Mouse (Mus musculus) gastrocnemius, postnatal 14 days (tissue): Measurements from ENCODE around the gene Sct. TPM values are rescaled to one million over a fixed set of nuclear protein-coding genes. Genes with fewer than 3 reads are reported as not detected.

ENCODE experiments used
- DNase-seq: peaks from one replicate; pipeline ENCODE4 v3.0.0; 2021; ENCODE audit warnings: mixed read lengths
- intact Hi-C: fragments of 180-260 bp; cut with DNase I; formaldehyde crosslinking; loops from one replicate; pipeline ENCODE4 v1.15.1; 2025; ENCODE audit warnings: low total_unique reads
- total RNA-seq, 2 experiments: library from RNA; stranded (reverse); gene quantifications; 2 replicates each; pipeline ENCODE4 v1.2.3; 2021

Gene Sct
- total RNA-seq, 2 experiments from 2014 or later: 0.92 to 1.0 TPM

DNA sequence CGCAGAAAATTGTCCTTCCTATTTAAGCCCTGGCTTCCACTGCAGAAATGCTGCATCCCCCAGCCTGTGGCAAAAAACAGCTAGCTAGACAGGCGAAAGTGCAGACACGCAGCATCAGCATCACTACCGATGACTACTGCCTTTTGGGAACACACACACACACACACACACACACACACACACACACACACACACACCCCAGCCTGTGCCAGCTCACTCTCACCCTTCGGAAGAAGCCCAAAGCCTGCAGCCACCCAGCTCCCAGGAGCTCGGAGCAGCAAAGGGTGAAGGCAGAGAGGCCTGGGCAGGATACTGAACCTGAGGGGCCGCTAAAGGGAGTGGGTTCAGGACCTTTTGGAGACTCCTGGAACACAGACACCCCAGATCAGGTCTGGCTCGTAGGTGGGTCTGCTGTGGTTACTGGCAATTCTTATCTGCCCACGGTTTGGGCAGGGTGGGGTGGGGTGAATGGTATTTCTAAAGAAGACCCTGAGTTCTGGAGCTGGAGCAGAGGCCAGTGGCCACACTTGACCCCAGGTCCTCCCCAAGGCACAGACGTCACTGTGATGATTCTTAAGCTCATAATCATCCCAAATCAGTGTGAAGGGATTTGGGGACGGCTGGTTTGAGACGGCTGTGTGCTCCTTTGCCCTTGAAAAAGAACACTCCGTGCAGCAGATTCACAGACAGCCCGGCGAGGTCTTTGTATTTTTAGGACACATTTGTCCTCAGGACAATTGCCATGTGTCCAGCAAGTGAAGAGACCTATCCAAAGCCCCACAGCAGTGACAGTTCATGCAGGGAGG lies 13.9 kb upstream of the Sct start:
- no peak for DNase-seq
- intact Hi-C loops: no loop called here

DNA sequence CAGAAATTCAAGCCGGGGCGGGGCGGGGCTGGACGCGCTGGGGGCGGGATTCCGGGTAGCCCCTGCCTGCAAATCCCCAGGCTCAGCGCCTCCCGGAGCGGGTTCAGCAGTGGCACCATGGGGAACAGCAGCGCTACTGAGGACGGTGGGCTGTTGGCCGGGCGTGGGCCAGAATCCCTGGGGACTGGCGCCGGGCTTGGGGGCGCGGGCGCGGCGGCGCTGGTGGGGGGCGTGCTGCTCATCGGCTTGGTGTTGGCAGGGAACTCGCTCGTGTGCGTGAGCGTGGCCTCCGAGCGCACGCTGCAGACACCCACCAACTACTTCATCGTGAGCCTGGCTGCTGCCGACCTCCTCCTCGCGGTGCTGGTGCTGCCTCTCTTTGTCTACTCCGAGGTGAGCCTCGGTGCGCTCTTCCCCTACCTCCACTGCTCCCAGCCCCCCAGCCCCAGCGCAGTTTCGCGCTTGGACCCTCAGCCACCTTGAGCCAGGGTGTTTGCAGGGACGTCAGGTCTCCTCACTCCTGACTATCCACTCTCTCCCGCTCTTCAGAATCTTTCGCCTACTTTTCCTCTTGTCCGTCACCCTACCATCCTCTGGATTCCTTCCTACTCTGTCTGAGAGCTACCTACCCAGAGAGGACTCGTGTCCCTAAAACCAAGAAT lies 13.1 kb upstream of the Sct start, which contains the start of gene Drd4:
Gene Drd4 (plus strand): TSS at position 86 of the 662 bp plus-strand sequence.
- intact Hi-C loops: no loop called here
- DNase-seq: no peak

DNA sequence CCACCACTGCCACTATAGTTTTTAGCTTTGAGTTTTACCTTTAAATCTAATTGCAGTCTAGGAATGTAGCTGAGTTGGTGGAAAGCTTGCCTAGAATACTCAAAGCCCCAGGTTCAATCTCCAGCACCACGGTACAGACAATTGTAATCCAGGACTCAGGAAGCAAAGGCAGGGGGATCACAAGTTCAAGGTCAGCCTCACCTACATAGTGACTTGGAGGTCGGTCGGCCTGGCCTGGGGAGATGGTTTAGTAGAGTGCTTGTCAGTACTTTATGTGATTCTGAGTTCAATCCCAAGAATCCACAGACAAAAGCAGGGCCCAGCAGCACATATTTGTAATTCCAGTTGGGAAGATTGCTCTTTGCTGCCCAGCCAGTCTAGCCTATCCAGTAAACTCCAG lies 9.1 kb upstream of the Sct start:
- DNase-seq: no peak
- intact Hi-C loops: no loop called here

DNA sequence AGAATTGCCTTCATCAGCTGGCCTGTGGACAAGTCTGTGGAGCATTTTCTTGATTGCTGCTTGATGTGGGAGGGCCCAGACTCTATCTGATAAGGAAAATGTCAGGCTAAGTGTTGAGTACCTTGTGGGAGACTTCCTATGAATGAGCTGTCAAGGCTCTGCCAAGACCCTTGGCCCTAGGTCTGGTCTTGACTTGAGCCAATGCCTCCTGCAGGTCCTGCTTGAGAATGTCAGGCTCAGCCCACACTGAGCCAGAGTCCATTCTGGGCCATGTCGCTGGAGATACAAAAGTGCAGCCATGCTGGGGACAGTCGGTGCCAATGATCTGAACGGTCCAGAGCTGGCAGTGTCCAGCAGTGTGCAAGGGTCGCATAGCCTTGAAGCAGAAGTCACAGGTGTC lies 3.8 kb upstream of the Sct start:
- intact Hi-C loops: no loop called here

DNA sequence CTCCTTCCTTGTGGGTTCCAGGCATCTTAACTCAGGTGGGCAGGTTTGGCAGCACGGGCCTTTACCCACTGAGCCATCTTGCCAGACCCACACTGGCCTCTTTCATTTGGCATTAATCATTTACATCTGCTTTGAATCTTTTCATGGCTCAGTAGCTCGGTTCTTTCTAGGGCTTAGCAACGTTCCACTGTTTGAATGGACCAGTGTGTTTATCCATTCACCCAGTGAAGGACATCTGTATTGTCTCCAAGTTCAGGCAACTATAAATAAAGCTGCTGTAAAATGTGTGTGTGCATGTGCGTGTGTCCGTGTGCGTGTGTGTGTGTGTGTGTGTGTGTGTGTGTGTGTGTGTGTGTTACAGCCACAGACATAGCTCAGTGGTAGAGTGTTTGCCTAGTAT lies 2.5 kb upstream of the Sct start:
- intact Hi-C loops: no loop called here
- DNase-seq: no peak

More for the DNA sequence above, 3.8 kb upstream of the Sct start:
- no peak for DNase-seq

DNA sequence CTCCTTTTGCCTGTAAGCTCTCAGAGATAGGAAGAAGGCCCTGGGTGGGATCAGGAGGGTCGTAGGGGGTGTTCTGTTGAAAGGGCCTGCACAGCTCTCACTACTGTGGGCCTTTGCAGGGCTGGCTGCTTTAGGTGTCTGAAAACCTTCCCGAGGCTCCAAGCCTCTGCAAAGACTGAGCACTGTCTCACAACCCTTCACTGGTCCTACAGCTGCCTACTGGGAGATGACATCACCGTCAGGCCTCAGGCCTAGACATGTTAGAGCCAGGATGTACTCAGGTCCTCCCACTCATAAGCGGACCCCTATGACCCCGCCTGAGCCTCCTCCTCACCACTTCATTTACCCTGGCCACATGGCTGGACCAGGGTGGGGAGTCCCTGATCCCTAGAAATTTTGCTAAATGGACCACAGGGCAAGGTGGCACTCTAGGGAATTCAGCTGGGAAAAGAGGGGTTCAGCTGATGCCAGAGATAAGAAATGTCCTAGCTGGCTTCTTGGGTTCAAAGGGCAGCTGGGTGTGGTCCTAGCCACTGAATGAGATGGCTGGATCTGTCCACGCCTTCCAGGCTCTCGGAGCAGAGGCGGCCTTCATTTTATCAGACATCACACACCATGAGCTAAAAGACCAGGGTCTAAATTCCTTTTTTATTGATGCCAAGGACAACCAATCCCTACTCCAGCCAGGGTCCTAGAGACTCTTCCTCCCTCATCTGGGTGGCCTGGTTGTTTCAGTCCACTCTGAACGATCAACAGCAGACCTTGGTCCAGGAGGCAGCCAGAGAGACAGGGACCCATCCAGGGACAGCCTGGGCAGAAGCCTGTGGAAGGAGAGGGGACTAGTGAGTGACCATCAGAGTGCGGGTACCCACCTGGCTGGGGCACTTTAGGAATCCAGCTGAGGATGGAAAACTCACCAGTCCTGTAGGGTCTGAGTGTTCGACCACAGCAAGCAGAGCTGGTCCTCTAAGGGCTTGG lies 943 bp downstream of the Sct start:
- DNase-seq: no peak
- intact Hi-C loops: no loop called here

DNA sequence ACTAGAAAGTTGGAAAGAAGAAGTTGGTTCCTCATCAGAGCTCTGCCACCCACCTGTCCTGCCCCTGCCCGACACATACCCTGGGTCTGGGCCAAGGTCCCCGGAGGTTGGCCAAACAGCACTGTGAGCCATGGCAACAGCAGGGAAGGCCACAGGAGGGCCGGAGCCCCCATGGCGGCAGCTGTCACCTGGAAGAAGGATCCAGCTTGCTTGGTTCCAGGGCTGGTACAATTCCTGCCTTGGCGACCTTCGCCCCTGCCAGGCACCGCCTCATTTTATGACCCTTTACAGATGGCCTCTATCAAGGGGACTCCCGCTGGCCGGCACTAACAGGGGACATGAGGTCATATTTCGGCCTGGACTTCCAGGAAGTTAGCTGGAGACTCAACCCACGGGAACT lies 2.4 kb downstream of the Sct start, which contains the start of gene Cdhr5:
Gene Cdhr5 (minus strand): TSS at position 241 of the 400 bp plus-strand sequence.
- no peak for DNase-seq
- intact Hi-C loops: no loop called here

DNA sequence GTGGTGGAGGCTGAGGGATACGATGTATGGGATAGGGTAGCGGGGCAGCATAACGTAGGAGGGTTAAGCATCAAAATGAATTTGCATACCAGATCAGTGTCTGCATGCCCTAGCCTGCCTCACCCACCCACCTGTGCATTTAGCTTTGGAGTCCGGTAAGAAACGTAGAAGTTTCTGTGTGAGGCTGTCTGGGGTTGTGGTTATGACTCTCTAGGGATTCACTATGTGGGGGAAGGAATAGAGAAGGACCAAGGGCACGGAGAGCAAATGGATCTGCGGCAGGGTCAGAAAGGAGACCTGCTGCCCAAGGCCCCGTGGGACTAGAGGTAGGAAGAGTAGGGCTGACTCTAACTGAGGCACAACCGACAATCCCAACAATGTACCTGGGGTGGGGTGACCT lies 3.6 kb downstream of the Sct start:
- DNase-seq: no peak
- intact Hi-C loops: no loop called here

DNA sequence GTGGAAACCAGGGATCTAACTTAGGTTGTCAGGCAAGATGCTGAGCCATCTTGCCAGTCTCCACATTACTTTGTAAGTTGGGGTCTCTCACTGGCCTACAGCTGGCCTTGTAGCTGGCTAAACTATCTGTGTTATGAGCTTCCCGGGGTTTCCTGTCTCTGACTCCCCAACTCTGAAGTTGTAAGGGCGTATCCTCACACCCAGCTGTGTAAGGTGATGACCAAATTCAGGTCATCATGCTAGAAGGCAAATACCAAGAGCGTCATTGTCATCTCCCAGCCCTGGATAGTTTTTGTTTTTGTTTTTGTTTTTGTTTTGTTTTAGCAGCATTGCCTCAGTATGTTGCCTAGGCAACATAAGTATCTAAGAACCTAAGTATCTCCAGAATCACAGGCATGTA lies 8.3 kb downstream of the Sct start:
- no peak for DNase-seq
- intact Hi-C loops: no loop called here

DNA sequence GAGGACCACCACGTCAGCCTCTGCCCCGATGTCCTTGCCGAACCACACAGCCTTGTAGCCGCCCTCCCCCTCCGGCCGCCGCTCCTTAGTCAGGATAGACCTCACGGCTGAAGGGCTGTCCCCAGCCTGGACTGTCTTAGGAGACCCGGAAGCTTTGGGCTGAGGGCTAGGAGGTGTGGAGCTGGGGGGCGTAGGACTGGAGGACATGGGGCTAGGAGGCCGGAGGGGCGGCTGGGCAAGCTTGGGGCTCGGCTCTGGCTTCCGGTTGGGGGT lies 9.7 kb downstream of the Sct start:
- intact Hi-C loops: no loop called here
- DNase-seq: no peak

DNA sequence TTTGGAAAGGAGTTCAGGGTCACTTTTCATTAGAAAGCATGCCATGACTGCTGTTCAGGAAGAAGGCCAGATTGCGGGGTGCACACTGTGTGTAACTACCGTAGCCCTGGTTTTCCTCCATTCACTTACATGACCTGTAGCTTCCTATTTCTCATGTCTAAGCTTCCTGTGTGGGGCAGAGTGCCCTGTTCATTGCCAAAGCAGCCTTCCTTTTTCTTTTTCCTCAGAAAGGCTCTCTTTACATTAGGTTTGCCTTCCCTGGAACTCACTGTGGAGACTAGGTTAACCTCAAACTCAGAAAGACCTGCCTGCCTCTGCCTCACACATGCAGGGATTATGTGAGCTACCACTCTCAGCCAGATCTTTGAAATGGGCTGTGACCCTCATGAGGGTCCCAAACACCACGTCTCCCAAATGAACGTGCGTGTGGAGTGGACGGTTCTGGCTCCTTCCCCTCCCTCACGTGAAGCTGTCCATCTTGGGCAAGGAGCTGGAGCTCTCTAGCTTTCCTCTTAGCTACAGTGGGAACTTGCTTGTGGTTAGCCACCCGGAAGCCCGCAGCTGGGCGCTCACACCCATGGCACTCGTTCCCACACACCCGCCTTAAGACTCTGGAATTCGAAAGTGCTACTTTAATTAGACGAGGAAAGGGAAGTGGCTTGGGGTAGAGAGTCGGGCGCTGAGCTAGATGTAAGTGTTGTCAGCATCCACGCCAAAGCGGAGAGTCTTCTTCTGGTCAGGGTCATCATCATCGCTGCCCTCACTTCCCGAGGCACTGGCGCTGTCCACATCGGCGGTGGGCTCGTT lies 10.3 kb downstream of the Sct start:
- intact Hi-C loops: no loop called here
- no peak for DNase-seq

DNA sequence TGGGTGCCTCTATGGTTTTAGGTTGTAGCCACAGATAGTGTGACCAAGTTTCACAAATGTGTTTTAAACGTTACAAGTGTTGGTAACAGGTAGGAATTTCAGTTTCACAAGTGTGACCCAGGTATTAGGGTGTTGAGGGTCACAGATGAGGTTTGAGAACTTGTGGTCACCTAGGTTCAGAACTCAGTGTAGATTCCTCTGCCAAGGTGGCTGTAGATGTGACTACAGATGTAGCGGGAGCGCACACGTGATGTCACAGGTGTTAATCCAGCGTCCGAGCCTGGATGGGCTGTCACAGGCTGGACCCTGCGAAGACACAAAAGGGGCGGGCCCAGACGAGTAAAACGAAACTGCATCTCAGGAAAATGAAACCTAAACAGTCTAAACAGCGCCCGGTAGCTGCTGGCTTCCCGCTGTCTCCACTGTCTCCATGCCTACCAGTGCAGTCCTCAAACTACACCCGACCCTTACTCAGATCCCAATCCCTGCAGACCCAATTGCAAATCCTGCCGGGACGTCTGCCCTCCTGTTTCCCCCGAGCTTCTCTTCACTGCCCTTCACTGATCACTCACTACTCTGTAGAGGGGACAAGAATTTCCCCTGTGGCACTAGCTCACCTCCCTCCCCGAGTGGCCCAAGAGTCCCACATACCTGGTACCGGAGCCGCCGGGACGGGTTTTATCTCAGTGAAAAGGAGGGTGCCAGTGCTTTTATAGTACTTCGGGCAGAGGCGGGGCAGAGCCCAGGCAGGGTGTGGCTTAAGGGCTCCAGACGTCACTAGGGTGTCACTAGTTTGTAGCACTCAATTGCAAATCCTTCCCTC lies 13.0 kb downstream of the Sct start, which contains the start of gene Irf7:
Gene Irf7 (minus strand): TSS at position 743 of the 823 bp plus-strand sequence.
- intact Hi-C loops: no loop called here
- DNase-seq: peak; percentile 50

DNA sequence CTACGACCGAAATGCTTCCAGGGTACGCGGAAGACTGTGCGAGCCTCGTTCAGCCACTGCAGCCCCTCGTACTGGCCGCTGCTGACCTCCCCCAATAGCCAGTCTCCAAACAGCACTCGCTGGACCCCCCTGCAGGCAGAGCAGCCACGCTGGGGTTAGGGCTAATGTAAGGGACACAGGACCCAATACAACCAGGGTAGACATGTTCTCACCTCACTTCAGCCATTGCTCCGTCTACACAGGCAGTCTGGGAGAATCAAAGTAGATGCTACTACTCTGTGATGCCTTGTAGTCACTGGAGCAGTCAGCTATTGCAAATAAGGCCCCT lies 13.6 kb downstream of the Sct start:
- DNase-seq: no peak
- intact Hi-C loops: no loop called here

DNA sequence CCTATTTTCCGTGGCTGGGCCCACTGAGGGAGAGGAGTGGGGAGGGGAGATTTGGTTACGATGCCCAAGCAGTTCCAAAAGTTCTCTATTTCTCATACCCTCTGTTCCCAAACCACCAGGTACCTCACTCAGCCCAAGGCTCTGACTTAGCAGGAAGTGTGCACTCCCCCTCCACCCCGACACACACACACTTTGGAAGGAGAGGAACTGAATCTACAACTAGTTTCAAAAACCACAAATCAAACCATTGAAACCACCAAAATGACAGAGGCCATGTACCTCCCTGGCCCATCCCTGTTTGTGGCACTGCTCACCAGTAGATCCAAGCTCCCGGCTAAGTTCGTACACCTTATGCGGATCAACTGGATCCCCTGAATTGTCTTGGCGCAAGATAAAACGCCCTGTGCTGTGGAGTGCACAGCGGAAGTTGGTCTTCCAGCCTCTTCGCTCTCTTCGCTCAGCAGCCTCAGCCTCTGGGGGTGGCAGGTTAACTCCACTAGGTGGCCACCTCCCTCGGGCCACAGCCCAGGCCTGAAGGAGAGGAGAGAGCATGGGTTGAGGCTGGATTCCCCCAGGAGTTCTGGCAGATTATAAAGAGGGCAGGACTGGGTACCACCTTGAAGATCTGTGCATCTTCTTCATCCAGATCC lies 14.0 kb downstream of the Sct start:
- DNase-seq: peak; percentile 37

DNA sequence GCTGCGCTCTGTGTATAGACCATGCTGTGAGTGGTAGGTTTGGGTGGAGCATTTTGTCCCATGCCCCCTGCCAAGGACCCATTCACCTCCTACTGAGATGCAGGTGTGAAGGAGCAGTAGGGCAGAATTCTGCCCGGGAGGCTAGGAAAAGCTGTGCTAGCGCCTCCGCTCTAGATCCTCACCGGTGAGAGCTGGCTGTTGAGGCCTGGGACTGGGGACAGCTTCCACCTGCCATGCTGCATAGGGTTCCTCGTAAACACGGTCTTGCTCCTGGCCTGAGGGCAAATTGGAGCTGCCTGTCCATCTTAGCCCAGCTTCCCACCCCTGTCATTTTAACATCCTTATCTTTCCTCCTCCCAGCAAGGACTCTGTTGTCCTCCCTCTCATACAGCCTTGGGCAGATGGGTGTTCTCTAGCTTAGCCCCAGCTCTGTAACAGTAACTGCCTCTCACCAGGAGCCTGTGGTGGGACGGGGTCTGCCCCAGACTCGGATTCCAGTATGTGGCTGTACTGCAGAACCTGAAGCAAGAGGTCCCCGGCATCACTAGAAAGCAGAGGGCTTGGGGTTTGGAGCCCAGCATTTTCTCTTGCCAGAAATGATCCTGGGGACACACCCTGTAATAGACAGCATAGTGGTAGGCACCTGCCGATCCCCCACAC lies 14.8 kb downstream of the Sct start:
- intact Hi-C loops: loop anchor here (5.0 kb wide), 1 partner anchor 98 kb away; no protein-coding TSS in a partner anchor
- DNase-seq: no peak

More for the DNA sequence above, 14.0 kb downstream of the Sct start:
- intact Hi-C loops: loop anchor here (5.0 kb wide), 1 partner anchor 97 kb away; no protein-coding TSS in a partner anchor

DNA sequence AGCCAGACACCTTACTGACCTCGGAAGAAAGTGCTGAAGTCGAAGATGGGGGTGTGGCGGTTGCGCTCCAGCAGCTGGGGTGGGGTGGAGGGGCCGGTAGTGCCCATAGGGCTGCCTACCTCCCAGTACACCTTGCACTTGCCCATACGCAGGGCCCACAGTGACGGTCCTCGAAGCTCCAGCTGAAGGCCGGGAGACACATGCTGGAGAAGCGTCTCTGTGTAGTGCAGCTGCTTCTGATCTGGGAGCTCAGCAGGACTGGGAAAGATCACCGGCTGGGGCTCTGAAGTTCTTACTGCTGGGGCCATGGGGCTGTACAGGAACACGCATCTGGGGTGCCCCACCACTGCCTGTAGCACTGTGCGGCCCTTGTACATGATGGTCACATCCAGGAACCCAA lies 15.3 kb downstream of the Sct start:
- intact Hi-C loops: loop anchor here (5.0 kb wide), 1 partner anchor 99 kb away; no protein-coding TSS in a partner anchor
- no peak for DNase-seq

DNA sequence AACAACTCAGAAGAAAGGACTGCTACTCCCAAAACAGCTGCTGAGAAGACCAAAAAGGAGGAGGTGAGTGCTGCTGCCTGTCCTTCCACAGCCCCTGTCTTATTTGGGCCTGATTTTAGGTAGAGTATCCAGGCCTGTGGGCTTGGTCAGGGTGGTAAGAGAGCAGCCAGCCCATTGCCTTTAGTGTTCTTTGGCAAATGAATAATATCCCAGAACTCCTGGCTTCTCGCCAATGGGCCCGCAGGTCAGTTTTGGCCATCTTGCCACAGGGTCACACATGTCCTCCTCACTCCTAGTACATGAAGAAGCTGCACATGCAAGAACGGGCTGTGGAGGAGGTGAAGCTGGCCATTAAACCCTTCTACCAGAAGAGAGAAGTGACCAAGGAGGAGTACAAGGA lies 17.5 kb downstream of the Sct start:
- intact Hi-C loops: loop anchor here (5.0 kb wide), 1 partner anchor 101 kb away; no protein-coding TSS in a partner anchor
- DNase-seq: no peak
